Mouse (Mus musculus) liver, embryonic 14.5 days (tissue): ENCODE measurements around the gene Hspa4.

Source experiments
- CTCF ChIP-seq: IDR thresholded peaks from 2 replicates; pipeline ENCODE4 v1.5.1; 2016; ENCODE audit warnings: antibody characterized with exemption, low read depth, control low read depth
- EP300 ChIP-seq: IDR thresholded peaks from 2 replicates; pipeline ENCODE4 v1.6.1; 2016; ENCODE audit warnings: antibody characterized with exemption, low read depth

- TF ChIP-seq CTCF (no peak), EP300 (no peak)
These were observed 26.9 kb downstream of the Hspa4 start for GRCm38 (mm10) chr11:53273313-53273712.
